Mouse (Mus musculus) kidney, postnatal 0 days (tissue): ENCODE results near the gene Stn1. TPM values are rescaled to one million over a fixed set of nuclear protein-coding genes. Genes with fewer than 3 reads are reported as not detected.

Source experiments
- ATAC-seq: fragments of 200-750 bp; cut with Nextera tagmentation; replicated peaks from 2 replicates; pipeline ENCODE4 v1.8.0; 2017; ENCODE audit warnings: low read depth, moderate number of reproducible peaks, moderate TSS enrichment, moderate library complexity; ENCODE audit not compliant: low FRiP score
- DNase-seq: peaks from one replicate; pipeline ENCODE4 v3.0.0-alpha.2; 2016; ENCODE audit warnings: low spot score
- H3K27ac ChIP-seq: fragments of 300-500 bp; sonication (generic); 2 replicates; pipeline ENCODE4 v1.5.1; 2014; ENCODE audit warnings: mild to moderate bottlenecking
- H3K27me3 ChIP-seq: fragments of 300-500 bp; sonication (generic); 2 replicates; pipeline ENCODE4 v1.6.1; 2014; ENCODE audit warnings: low read length, mixed read lengths; ENCODE audit not compliant: insufficient read depth
- H3K36me3 ChIP-seq: fragments of 300-500 bp; sonication (generic); 2 replicates; pipeline ENCODE4 v1.6.1; 2014; ENCODE audit warnings: low read length, mixed read lengths; ENCODE audit not compliant: insufficient read depth
- H3K4me1 ChIP-seq: fragments of 300-500 bp; sonication (generic); replicated peaks from 2 replicates; pipeline ENCODE4 v1.6.1; 2014; ENCODE audit warnings: antibody characterized with exemption, low read length, mixed read lengths; ENCODE audit not compliant: insufficient read depth
- H3K4me2 ChIP-seq: fragments of 300-500 bp; sonication (generic); 2 replicates; pipeline ENCODE4 v1.6.1; 2014; ENCODE audit warnings: mild to moderate bottlenecking, low read length, moderate library complexity, mixed read lengths
- H3K4me3 ChIP-seq: fragments of 300-500 bp; sonication (generic); replicated peaks from 2 replicates; pipeline ENCODE4 v1.5.1; 2014; ENCODE audit warnings: low read depth, low read length
- H3K9ac ChIP-seq: fragments of 300-500 bp; sonication (generic); 2 replicates; pipeline ENCODE4 v1.6.1; 2014; ENCODE audit warnings: low read depth, low read length
- H3K9me3 ChIP-seq: fragments of 300-500 bp; sonication (generic); replicated peaks from 2 replicates; pipeline ENCODE4 v1.6.1; 2016; ENCODE audit warnings: low read length, inconsistent platforms, mixed read lengths
- CTCF ChIP-seq: IDR thresholded peaks from 2 replicates; pipeline ENCODE4 v1.5.1; 2016; ENCODE audit warnings: antibody characterized with exemption, low read depth, mild to moderate bottlenecking, moderate library complexity
- WGBS: fragments of 180-500 bp; shearing (Covaris S2); extraction: QIAGEN DNeasy Blood & Tissue Kit; methylation state at CpG from one replicate; pipeline ENCODE4 v1.1.7; 2014; 5-methylcytosine and 5-hydroxymethylcytosine counted together
- polyA plus RNA-seq: library from polyadenylated mRNA; unstranded; fragments of >200 nt; fragmentation: Nextera tagmentation; extraction: Ambion mirVana; gene quantifications from 2 replicates; pipeline ENCODE4 v1.2.1, GENCODE M21; 2015

Gene Stn1
- polyA plus RNA-seq, 1 experiment from 2014 or later, result 31.5 TPM

DNA sequence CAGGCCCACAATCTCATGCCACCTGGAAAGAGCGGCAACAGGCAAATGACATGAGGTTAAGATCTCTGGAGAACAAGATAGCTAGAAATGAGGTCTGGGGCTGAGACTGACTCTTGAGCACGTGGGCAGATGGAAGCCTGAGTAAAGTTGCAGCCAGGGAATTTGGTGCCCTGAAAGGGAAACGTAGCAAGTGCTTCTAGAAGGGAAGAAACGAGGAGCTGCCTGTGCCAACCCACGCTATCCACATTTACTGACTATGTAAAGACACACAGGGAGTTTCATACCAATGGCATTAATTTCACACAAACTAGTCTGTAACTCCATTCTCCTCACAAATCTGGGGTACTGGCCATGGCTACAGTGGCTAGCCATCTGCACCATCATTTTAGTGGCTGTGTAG is 37.5 kb downstream of the Stn1 start:
- Histone ChIP-seq H3K27ac (no peak overlapping the region), H3K4me3 (no peak overlapping the region), H3K4me1 (no peaks in the 10 kb centered on the region), H3K9me3 (no peaks in the 10 kb centered on the region), H3K36me3 (no peaks in the 10 kb centered on the region), H3K4me2 (no peak overlapping the region), H3K27me3 (no peaks in the 10 kb centered on the region), H3K9ac (no peak overlapping the region)
- no peak for DNase-seq
- WGBS, result 82% methylated on average over 5 of the region's 5 CpGs
- no peak for ATAC-seq
- TF ChIP-seq CTCF, result no peak

DNA sequence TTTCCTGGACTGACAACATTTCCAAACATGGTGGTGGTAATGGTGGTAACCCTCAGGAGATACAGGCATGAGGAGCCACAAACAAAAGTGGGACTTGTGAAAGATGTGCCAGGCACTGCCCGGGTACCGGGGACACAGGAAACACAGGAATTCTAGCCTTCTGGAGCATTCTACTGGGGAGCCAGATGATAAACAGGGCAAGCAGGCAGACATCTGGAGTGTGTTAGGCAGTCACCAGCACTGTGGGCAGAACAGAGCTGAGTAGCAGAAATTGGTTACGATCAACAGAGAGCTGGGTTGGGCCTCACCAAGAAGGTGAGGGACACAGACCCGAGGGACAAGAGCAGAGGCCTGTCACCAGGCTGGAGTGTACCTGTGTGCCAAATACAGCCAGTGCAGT is 38.4 kb downstream of the Stn1 start:
- no peak for DNase-seq
- WGBS, result 73% methylated on average over 4 of the region's 4 CpGs

DNA sequence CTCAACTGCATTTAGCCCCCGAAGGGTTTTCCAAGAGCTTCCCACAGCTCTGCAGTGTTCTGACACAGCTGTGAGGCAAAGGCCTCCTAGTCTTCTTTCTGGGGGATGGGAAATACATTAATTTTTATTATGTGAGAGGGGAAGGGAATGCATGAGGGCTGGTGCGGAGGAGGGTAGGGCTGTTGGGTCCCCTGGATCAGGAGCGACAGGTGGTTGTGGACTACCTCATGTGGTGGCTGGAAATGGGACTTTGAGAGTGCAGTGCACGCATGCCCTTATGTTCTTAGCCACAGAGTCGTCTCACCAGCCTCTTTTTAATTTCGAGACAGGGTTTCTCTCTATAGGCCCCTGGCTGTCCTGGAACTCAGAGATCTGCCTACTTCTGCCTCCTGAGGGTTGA is 39.6 kb downstream of the Stn1 start:
- DNase-seq, result no peak
- 81% methylated on average over 6 of the region's 6 CpGs for WGBS

More for the DNA sequence above, 38.4 kb downstream of the Stn1 start:
- Histone ChIP-seq H3K27ac (no peak overlapping the region), H3K9me3 (no peaks in the 10 kb centered on the region), H3K9ac (no peak overlapping the region), H3K4me3 (no peak overlapping the region), H3K4me1 (no peaks in the 10 kb centered on the region), H3K4me2 (no peak overlapping the region), H3K27me3 (no peaks in the 10 kb centered on the region), H3K36me3 (no peaks in the 10 kb centered on the region)
- ATAC-seq, result no peak
- TF ChIP-seq CTCF, result no peak

DNA sequence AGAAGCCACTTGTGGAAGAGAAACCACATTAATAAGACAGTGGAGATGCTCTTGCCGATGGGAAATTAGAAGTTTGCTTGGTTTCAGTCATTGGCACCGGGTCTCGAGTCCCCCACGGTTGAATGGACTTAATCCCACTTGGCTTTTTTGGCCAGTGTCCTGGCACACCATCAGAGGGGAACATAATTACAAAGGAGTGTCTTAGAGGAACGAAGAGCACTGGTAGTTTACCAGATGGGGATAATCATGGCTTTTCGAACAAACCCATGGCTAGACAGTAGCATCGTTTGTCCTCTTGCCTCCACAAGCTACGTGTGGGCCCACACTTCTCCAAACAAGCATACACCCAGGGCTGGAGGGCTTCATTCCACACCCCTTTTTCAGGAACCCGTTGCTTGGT is 40.0 kb downstream of the Stn1 start:
- no peak overlapping the region for H3K9ac ChIP-seq
- TF ChIP-seq CTCF, result no peak
- no peak overlapping the region for H3K4me2 ChIP-seq
- DNase-seq (no peak), ATAC-seq (no peak)
- H3K36me3 ChIP-seq, result no peaks in the 10 kb centered on the region
- no peaks in the 10 kb centered on the region for H3K27me3 ChIP-seq
- no peak overlapping the region for H3K4me3 ChIP-seq
- WGBS, result 80% methylated on average over 9 of the region's 9 CpGs
- H3K9me3 ChIP-seq, result no peaks in the 10 kb centered on the region
- H3K4me1 ChIP-seq, result no peaks in the 10 kb centered on the region
- H3K27ac ChIP-seq, result no peak overlapping the region

More for the DNA sequence above, 39.6 kb downstream of the Stn1 start:
- H3K36me3 ChIP-seq, result no peaks in the 10 kb centered on the region
- no peak for ATAC-seq
- no peak overlapping the region for H3K4me2 ChIP-seq
- TF ChIP-seq CTCF, result no peak
- H3K9ac ChIP-seq, result no peak overlapping the region
- no peaks in the 10 kb centered on the region for H3K27me3 ChIP-seq
- H3K9me3 ChIP-seq, result no peaks in the 10 kb centered on the region
- H3K4me1 ChIP-seq, result no peaks in the 10 kb centered on the region
- no peak overlapping the region for H3K27ac ChIP-seq
- no peak overlapping the region for H3K4me3 ChIP-seq

DNA sequence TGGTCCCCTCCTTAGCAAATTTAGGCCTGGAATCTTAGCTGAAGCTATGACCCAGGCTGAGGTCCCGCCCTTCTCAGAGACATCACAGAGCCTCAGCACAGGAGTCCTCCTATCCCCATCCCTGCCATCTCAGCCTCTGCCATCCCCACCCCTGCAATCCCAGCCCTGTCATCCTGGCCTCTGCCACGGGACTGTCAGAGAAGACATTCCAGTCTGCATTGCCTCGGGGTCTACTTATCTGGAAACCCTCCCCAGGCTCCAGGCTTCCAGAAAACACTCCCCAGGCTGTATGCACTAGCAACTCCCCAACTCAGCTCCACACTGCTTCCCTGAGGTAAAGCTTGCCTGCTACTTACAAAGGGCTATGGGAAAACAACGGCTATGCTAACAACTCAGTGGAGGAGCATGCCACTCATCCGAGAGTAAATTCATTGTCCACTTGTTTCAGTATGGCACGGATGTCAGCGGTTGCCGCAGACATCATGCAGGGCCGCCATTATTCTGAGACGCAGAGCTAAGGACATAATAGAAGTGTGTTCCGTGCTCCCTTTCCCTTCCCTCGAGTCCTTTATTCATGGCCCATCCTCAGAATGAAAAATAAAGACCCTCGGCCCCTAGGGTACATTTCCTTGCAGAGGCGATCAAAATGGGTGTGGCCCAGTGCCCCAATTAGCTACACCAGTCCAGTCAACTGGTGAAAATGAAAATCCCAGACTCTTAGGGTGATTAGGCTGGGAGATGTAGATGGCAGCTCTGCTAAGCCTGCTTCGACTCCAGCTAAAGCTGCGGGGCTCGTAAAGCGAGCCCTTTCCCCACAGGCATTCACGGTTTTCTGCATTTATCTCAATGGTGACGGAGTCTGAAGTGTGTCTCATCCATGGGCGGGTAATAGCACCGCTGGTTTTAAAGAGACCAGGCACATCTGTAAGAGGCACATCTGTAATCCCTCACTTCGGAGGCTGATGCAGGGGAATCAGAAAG is 44.0 kb downstream of the Stn1 start:
- no peak for DNase-seq
- no peaks in the 10 kb centered on the region for H3K4me1 ChIP-seq
- ATAC-seq, result no peak
- H3K9ac ChIP-seq, result no peak overlapping the region
- H3K4me3 ChIP-seq, result no peak overlapping the region
- no peaks in the 10 kb centered on the region for H3K9me3 ChIP-seq
- WGBS, result 74% methylated on average over 23 of the region's 23 CpGs
- H3K27me3 ChIP-seq, result no peaks in the 10 kb centered on the region
- no peak overlapping the region for H3K4me2 ChIP-seq
- TF ChIP-seq CTCF, result no peak
- H3K36me3 ChIP-seq, result no peaks in the 10 kb centered on the region
- H3K27ac ChIP-seq, result no peak overlapping the region

DNA sequence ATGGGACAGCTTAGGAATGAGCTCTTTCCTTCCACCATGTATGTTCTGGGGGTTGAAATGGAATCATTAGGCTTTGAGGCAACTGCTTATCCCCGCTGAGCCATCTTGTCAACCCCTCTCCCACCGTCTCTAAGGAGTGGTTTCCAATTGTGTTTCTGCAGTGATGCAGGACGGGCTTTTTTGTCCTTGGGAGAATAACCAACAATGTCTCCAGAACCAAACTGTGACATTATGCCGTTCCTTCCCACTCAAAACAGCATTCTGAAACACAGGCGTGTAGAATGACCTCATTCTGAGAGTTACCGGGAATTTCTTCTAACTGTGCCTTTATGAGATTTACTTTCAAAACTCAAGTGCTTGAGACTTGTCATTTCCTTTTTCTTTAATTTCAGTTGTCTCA is 44.9 kb downstream of the Stn1 start:
- Histone ChIP-seq H3K9me3 (no peaks in the 10 kb centered on the region), H3K4me1 (no peaks in the 10 kb centered on the region), H3K27ac (no peak overlapping the region)

More for the DNA sequence above, 44.9 kb downstream of the Stn1 start:
- TF ChIP-seq CTCF, result no peak
- DNase-seq, result no peak
- H3K4me2 ChIP-seq, result no peak overlapping the region
- WGBS, result 90% methylated on average over 6 of the region's 6 CpGs
- H3K9ac ChIP-seq, result no peak overlapping the region
- H3K4me3 ChIP-seq, result no peak overlapping the region
- no peaks in the 10 kb centered on the region for H3K36me3 ChIP-seq
- no peak for ATAC-seq
- no peaks in the 10 kb centered on the region for H3K27me3 ChIP-seq
